Mouse (Mus musculus): ENCODE measurements at regions not wholly inside any gene's neighbourhood (a gene's known extent, or its start where the extent isn't known, plus 50 kb on each side); places are given as distances from the start of the nearest gene placed in this dataset.

- TF ChIP-seq CTCF (IDR thresholded peaks at IDR 0.05; ENCODE audit: low read depth, low read length) (no peak), POLR2A (IDR thresholded peaks at IDR 0.05; ENCODE audit: extremely low read depth, insufficient read depth, low read length) (no peak)
Measured at GRCm38 (mm10) chr19:18343647-18344046, 288.0 kb downstream of the Ostf1 start.
